Mouse (Mus musculus) liver, postnatal 0 days (tissue): ENCODE results near the gene Exd2. TPM values are rescaled to one million over a fixed set of nuclear protein-coding genes. Genes with fewer than 3 reads are reported as not detected.

Experiments
- ATAC-seq: fragments of 200-750 bp; cut with Nextera tagmentation; 2 replicates; pipeline ENCODE4 v1.8.0; 2017; ENCODE audit warnings: mild to moderate bottlenecking, moderate library complexity
- DNase-seq: peaks from one replicate; pipeline ENCODE4 v3.0.0-alpha.2; 2016
- H3K27ac ChIP-seq: fragments of 300-500 bp; sonication (generic); 2 replicates; pipeline ENCODE4 v1.5.1; 2014; ENCODE audit warnings: antibody characterized with exemption, moderate library complexity, mild to moderate bottlenecking, low read depth
- H3K27me3 ChIP-seq: fragments of 300-500 bp; sonication (generic); 2 replicates; pipeline ENCODE4 v1.6.1; 2014; ENCODE audit warnings: low read length, control low read depth, mixed read lengths; ENCODE audit not compliant: insufficient read depth
- H3K36me3 ChIP-seq: fragments of 300-500 bp; sonication (generic); replicated peaks from 2 replicates; pipeline ENCODE4 v1.6.1; 2014; ENCODE audit warnings: mild to moderate bottlenecking, control low read depth, low read length, moderate library complexity, mixed read lengths; ENCODE audit not compliant: insufficient read depth
- H3K4me1 ChIP-seq: fragments of 300-500 bp; sonication (generic); 2 replicates; pipeline ENCODE4 v1.6.1; 2014; ENCODE audit warnings: antibody characterized with exemption, mild to moderate bottlenecking, control low read depth; ENCODE audit not compliant: insufficient read depth
- H3K4me2 ChIP-seq: fragments of 300-500 bp; sonication (generic); 2 replicates; pipeline ENCODE4 v1.6.1; 2014; ENCODE audit warnings: low read depth, mild to moderate bottlenecking, low read length, moderate library complexity, mixed read lengths
- H3K4me3 ChIP-seq: fragments of 300-500 bp; sonication (generic); 2 replicates; pipeline ENCODE4 v1.5.1; 2014; ENCODE audit warnings: low read depth, low read length
- H3K9ac ChIP-seq: fragments of 300-500 bp; sonication (generic); replicated peaks from 2 replicates; pipeline ENCODE4 v1.6.1; 2014; ENCODE audit warnings: mild to moderate bottlenecking, moderate library complexity
- H3K9me3 ChIP-seq: fragments of 300-500 bp; sonication (generic); 2 replicates; pipeline ENCODE4 v1.6.1; 2016; ENCODE audit warnings: mild to moderate bottlenecking, control low read depth, low read length, mixed read lengths
- CTCF ChIP-seq: sonication (generic); IDR thresholded peaks from 2 replicates; pipeline ENCODE4 v1.5.1; 2016; ENCODE audit warnings: antibody characterized with exemption, low read depth
- EP300 ChIP-seq: IDR thresholded peaks from 2 replicates; pipeline ENCODE4 v1.6.1; 2016; ENCODE audit warnings: antibody characterized with exemption, low read depth, mild to moderate bottlenecking
- WGBS: fragments of 180-500 bp; shearing (Covaris S2); extraction: QIAGEN DNeasy Blood & Tissue Kit; methylation state at CpG from one replicate; pipeline ENCODE4 v1.1.7; 2014; ENCODE audit not compliant: insufficient replicate concordance; 5-methylcytosine and 5-hydroxymethylcytosine counted together
- polyA plus RNA-seq: library from polyadenylated mRNA; unstranded; fragments of >200 nt; fragmentation: Nextera tagmentation; extraction: Ambion mirVana; gene quantifications from 2 replicates; pipeline ENCODE4 v1.2.1, GENCODE M21; 2015

Gene Exd2
- polyA plus RNA-seq, 1 experiment from 2014 or later, result 3.6 TPM

DNA sequence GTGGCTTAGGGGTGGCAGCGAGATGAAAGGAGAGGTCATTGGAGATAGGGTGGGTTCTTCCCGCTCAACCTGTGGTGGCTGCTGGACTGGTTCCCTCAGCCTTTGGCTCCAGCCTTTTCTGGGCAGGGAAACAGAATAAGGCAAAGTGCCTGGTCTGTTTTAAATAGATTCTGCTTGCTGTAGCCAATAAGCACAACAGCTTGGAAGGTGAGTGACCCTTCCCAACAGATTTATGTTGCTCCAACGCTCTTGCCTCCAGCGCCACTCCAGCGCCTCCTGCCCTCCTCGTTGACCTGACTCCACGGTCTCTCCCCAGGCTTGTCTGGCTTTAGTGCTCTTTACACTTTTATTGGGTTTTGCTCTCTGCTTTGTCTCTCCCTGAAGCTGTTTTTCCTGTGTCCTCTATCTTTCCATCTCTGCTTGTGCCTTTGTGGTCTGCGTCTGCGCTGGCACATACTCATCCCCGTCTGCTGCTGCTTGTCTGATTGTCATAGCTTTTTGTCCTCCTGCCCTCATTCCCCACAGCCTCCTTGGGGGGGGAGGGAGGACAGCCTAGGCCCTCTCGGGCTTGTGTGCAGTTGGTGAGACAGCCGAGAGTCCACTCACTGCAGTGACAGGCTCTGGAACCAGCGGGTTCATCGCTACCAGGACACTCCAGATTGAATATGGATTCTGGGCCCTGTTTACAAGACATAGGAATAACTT, 44.3 kb downstream of the Exd2 start:
- Histone ChIP-seq H3K4me1 (0 out of 2 replicates have a peak, but pooled peaks cover 4% of the 10 kb centered on the region), H3K27me3 (no peaks in the 10 kb centered on the region), H3K4me2 (no peak overlapping the region), H3K4me3 (no peak overlapping the region), H3K9me3 (no peaks in the 10 kb centered on the region), H3K9ac (no peak overlapping the region), H3K27ac (no peak overlapping the region), H3K36me3 (no peaks in the 10 kb centered on the region)
- WGBS, result 53% methylated on average over 14 of the region's 14 CpGs
- ATAC-seq (no peak), DNase-seq (no peak)
- no peak for TF ChIP-seq EP300
- no peak for TF ChIP-seq CTCF

DNA sequence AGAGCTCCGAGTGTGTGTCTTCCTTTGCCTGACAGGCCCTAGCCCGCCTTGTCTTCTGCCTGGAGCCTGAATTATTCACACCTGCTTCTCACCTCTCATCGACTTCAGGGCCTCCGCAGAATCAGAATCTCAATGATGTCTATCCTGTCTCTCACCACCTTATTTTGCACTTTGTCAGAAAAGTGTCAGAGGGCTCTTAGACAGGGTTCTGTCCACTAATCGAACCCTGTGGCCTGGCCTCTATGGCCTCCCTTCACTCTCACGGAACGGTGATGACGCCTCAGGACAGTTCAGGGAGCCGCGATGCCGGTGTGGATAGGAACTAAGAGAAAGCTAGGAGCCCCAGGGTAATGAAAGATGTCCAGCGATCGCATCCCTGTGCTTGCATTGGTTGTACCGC, 55.1 kb downstream of the Exd2 start, which contains the start of gene Galnt16:
Galnt16 (plus strand) TSS at position 301 of the 400 bp plus-strand sequence.
- Histone ChIP-seq H3K27ac (no peak within 1 kb of the TSS), H3K4me2 (peak within 1 kb of the TSS; percentile 64), H3K4me1 (peaks cover 7% of the 10 kb centered on the region), H3K27me3 (peaks cover 70% of the 10 kb centered on the region), H3K36me3 (no peaks in the 10 kb centered on the region), H3K4me3 (peak within 1 kb of the TSS; percentile 33), H3K9ac (no peak within 1 kb of the TSS), H3K9me3 (no peaks in the 10 kb centered on the region)
- no peak for TF ChIP-seq EP300
- WGBS, result 6% methylated on average over 14 of the region's 14 CpGs
- DNase-seq, result no peak
- ATAC-seq, result no peak

DNA sequence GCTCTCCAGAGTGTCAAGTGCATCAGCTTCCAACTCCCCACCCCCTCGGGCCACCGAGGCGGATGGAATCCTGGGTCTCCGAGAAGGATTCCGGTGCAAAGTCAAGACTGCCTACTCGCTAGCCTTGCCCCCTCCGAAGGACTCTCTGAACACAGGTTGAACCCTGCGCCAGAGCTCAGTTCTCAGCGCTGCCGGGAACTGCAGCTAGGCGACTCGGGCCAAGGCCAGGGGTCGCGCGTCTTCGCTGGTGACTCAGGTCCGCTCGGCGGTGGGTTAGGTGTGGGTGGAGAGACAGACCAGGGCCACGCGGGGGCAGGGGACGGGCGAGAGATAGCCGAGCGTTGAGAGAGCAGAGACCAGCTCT, 55.5 kb downstream of the Exd2 start:
- H3K36me3 ChIP-seq, result no peaks in the 10 kb centered on the region
- H3K9me3 ChIP-seq, result no peaks in the 10 kb centered on the region
- peaks cover 73% of the 10 kb centered on the region for H3K27me3 ChIP-seq
- peak overlapping the region; percentile 33 for H3K4me3 ChIP-seq
- no peak overlapping the region for H3K9ac ChIP-seq
- H3K27ac ChIP-seq, result no peak overlapping the region
- WGBS, result under 1% methylated on average over 25 of the region's 25 CpGs
- no peak for TF ChIP-seq EP300
- TF ChIP-seq CTCF, result no peak
- H3K4me1 ChIP-seq, result peaks cover 7% of the 10 kb centered on the region
- no peak for DNase-seq
- no peak for ATAC-seq
- peak overlapping the region; percentile 64 for H3K4me2 ChIP-seq

DNA sequence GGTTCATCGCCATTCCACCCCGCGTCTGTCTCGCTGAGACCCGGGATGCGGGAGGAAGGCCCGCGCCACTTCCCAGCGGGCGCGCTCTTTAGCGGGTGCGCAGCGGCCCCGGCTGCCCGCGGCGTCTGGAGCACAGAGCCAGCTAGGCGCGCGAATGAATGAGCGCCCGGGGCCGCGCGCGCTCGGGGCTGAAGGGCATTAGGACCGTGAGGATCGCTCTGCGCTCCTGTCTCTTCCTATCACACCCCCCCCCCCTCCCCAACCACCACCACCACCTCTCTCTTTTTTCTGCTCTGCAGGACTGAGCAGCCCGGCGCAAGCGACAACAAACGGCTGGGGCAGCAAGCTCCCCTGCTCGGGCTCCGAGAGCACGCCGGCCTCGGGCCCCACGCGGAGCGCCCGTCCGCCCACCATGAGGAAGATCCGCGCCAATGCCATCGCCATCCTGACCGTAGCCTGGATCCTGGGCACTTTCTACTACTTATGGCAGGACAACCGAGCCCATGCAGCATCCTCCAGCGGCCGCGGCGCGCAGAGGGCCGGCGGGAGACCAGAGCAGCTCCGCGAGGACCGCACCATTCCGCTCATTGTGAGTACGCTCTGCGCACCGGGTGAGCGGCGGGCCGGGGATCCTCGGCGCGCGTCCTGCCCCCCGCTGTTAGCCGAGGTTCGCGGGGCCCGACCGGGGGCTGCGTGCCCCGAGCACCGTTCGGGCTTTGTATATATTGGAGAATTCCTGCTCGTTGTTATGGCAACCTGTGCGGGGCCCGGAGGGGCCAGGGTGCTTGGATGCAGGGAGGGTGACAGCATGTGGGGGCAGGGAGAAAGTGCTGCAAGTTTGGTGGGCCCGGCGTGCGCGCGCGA, 56.1 kb downstream of the Exd2 start:
- Histone ChIP-seq H3K27ac (no peak overlapping the region), H3K9ac (no peak overlapping the region), H3K36me3 (no peaks in the 10 kb centered on the region), H3K27me3 (peaks cover 79% of the 10 kb centered on the region), H3K4me2 (peak overlapping the region; percentile 64), H3K4me3 (peak overlapping the region; percentile 33), H3K9me3 (no peaks in the 10 kb centered on the region), H3K4me1 (peaks cover 7% of the 10 kb centered on the region)
- DNase-seq (no peak), ATAC-seq (no peak)
- TF ChIP-seq CTCF, result no peak
- no peak for TF ChIP-seq EP300
- under 1% methylated on average over 80 of the region's 90 CpGs for WGBS

DNA sequence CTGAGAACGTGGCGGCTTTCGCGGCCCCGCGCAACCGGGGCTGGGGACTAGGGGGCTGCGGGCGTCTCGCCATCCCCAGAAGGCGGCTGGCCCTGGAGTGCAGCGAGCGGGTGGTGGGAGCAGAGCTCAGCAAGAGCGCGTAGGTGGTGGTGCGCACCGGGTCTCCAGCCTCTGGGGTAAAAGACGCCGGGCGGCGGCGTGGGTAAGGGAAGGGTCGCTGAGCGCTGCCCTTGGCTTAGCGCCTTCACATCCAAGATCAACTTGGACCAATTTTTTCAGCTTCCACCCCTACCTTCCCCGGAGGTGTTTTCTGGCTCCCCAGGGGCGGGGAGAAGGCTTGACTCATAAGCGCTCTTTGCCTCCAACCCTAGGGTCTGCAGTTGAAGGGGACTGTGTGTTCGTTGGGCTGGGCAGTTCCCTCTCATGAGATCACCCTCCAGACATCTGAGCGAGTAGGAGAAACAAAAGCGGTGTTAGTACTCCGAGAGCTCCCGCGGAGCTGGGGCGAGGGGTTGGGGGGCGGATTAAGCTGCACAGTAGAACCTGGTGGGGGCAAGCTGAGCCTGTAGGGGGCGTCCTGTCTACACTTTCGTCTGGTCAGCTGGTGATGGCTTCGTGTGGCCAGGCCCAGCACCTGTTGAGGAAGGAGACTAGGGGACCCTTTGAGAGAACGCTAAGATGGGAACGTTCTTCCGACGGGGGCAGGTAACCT, 56.9 kb downstream of the Exd2 start:
- WGBS, result 3% methylated on average over 33 of the region's 43 CpGs

DNA sequence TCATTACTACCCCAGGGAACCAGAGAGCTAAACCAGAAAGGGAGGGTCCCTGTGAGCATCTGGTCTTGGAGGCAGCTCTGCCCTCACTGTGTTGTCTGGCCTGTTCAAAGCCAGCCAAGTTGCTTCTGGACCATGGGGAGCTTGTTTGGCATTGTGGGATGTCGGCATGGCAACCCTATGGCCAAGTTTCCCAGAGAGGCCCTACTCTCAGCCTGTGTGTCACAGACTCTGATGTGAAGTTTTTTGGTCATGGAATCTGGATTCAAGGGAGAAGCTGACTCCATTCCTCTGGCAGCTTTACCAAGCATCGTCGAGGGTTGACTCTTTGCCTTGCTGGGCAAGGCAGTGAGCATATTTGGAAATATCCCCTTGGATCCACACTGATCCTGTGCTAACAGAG, 59.1 kb downstream of the Exd2 start:
- 60% methylated on average over 3 of the region's 3 CpGs for WGBS
- Histone ChIP-seq H3K9me3 (no peaks in the 10 kb centered on the region), H3K4me1 (peaks cover 7% of the 10 kb centered on the region), H3K4me2 (no peak overlapping the region), H3K27ac (no peak overlapping the region), H3K27me3 (peaks cover 71% of the 10 kb centered on the region), H3K36me3 (no peaks in the 10 kb centered on the region), H3K4me3 (no peak overlapping the region), H3K9ac (no peak overlapping the region)
- no peak for DNase-seq
- no peak for TF ChIP-seq CTCF
- no peak for ATAC-seq

More for the DNA sequence above, 56.9 kb downstream of the Exd2 start:
- peak overlapping the region; percentile 33 for H3K4me3 ChIP-seq
- no peaks in the 10 kb centered on the region for H3K36me3 ChIP-seq
- TF ChIP-seq EP300, result no peak
- TF ChIP-seq CTCF, result no peak; the same call in 1 of the 2 replicates
- peaks cover 83% of the 10 kb centered on the region for H3K27me3 ChIP-seq
- no peak overlapping the region for H3K9ac ChIP-seq
- H3K9me3 ChIP-seq, result no peaks in the 10 kb centered on the region
- ATAC-seq (no peak), DNase-seq (no peak)
- peak overlapping the region; percentile 64 for H3K4me2 ChIP-seq
- H3K27ac ChIP-seq, result no peak overlapping the region
- peaks cover 7% of the 10 kb centered on the region for H3K4me1 ChIP-seq
